Mouse (Mus musculus) retina, postnatal 1 day (tissue): ENCODE results near the gene Zfp185.
"Not testable (repeated sequence)": the region's sequence is repeated elsewhere in the genome, so short reads cannot be mapped to it uniquely, and the experiment has no call there.

Source experiments
- DNase-seq: peaks from one replicate; pipeline ENCODE4 v3.0.0-alpha.2; 2012

Zfp185 gene

GRCm38 (mm10) chrX:73063512-73064414 is 76.6 kb downstream of the Zfp185 start:
- peak; percentile 62 for DNase-seq

- DNase-seq, result no peak
Observed at GRCm38 (mm10) chrX:73064415-73064793, 77.3 kb downstream of the Zfp185 start, which contains the start of gene Pnma3. Pnma3 (plus strand) TSS chrX:73064787.

GRCm38 (mm10) chrX:73066765-73067312 is 79.7 kb downstream of the Zfp185 start:
- DNase-seq, result not testable (repeated sequence)
